Mouse (Mus musculus) small intestine, adult 2 months (tissue): ENCODE results near the gene Ddr2.

Experiments used
- CTCF ChIP-seq: fragments of 200-500 bp; IDR thresholded peaks from 2 replicates; pipeline ENCODE4 v1.5.1; 2012; ENCODE audit warnings: low read depth, mild to moderate bottlenecking, control low read depth, inconsistent platforms, low read length, moderate library complexity, mixed read lengths; ENCODE audit not compliant: insufficient replicate concordance, insufficient read length; ENCODE audit errors: extremely low read depth
- POLR2A ChIP-seq: fragments of 200-500 bp; IDR thresholded peaks from 2 replicates; pipeline ENCODE4 v1.6.1; 2012; ENCODE audit warnings: low read depth, mild to moderate bottlenecking, control low read depth, inconsistent platforms, low read length, moderate library complexity

DNA sequence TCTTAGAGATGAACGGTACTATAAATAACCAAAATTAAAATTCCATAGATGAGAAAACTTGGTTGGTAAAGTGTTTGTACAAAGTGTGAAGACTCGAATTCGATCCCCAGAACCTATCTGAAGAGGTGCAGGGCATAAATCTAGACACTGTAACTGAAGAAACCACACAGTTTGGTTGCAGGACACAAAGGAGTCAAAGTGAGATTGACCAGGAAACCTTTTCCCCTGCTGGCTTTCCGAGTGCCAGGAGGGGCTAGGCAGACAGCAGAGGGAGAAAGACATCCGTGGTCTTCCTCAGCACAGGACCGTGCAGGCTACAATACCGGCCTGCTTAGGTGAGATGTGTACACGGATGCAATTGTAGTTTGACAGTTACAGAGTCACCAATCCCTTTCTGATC lies 23.7 kb upstream of the Ddr2 start:
- no peak for TF ChIP-seq CTCF
- no peak for TF ChIP-seq POLR2A
